Mouse (Mus musculus): ENCODE measurements around the gene Anks6. TPM values are rescaled to one million over a fixed set of nuclear protein-coding genes. Genes with fewer than 3 reads are reported as not detected.

Anks6 gene
- total and polyA plus RNA-seq, 3 experiments = not detected

GRCm38 (mm10) chr4:46973322-46973721, 83.9 kb downstream of the Anks6 start:
- in situ Hi-C loops (cut with MboI; ENCODE audit: low pct_ligation_motif_present, low pct_unique_long_range_greater_than_20kb, low sequenced_read_pairs) = no loop called here

GRCm38 (mm10) chr4:46967981-46968380, 89.2 kb downstream of the Anks6 start:
- Histone ChIP-seq H3K9ac (ENCODE audit: insufficient read depth, low read depth) (no peak overlapping the region), H3K4me1 (ENCODE audit: control insufficient read depth in 1 of 2, insufficient read depth in 2 of 2) (0 out of 4 replicates have a peak, but pooled peaks cover 0 to 2% of the 10 kb centered on the region in 2 experiments), H3K27me3 (replicated peaks) (peaks cover 58% of the 10 kb centered on the region), H3K4me2 (ENCODE audit: insufficient read depth, low read depth, poor library complexity, severe bottlenecking) (no peak overlapping the region), H3K27ac (ENCODE audit: insufficient read depth, low read depth) (no peak overlapping the region), H3K79me2 (replicated peaks; ENCODE audit: control insufficient read depth, extremely low read depth, insufficient read depth, poor library complexity, severe bottlenecking) (no peaks in the 10 kb centered on the region), H3K4me3 (replicated peaks in 1 of 3; ENCODE audit: low read depth in 2 of 3, low read length in 2 of 3, poor library complexity in 1 of 3) (no peak overlapping the region), H3K36me3 (replicated peaks in 1 of 2; ENCODE audit: control insufficient read depth in 1 of 2, insufficient read depth in 1 of 2, low read length in 1 of 2) (no peaks in the 10 kb centered on the region), H3K9me3 (replicated peaks; ENCODE audit: low read length) (peaks cover 3% of the 10 kb centered on the region)
- no peak for DNase-seq (ENCODE audit: extremely low read depth)
- dilution Hi-C loops (cut with MboI; ENCODE audit: extremely low pct_ligation_motif_present, extremely low pct_unique_long_range_greater_than_20kb, low sequenced_read_pairs) = no loop called here
- TF ChIP-seq ZMIZ1 (IDR thresholded peaks at IDR 0.05; ENCODE audit: low read depth, low read length) (no peak), MAX (IDR thresholded peaks at IDR 0.05; ENCODE audit: low read length) (no peak), USF1 (IDR thresholded peaks at IDR 0.05; ENCODE audit: low read depth, low read length) (no peak), POLR2AphosphoS2 (IDR thresholded peaks at IDR 0.05; ENCODE audit: low read depth, low read length) (no peak)
- in situ Hi-C loops (cut with MboI; ENCODE audit: low pct_ligation_motif_present, low pct_unique_long_range_greater_than_20kb, low sequenced_read_pairs) = no loop called here

More at GRCm38 (mm10) chr4:46973322-46973721, 83.9 kb downstream of the Anks6 start:
- Histone ChIP-seq H3K4me2 (ENCODE audit: insufficient read depth, low read depth, poor library complexity, severe bottlenecking) (no peak overlapping the region), H3K36me3 (replicated peaks in 1 of 2; ENCODE audit: control insufficient read depth in 1 of 2, insufficient read depth in 1 of 2, low read length in 1 of 2) (no peaks in the 10 kb centered on the region), H3K4me3 (replicated peaks in 1 of 3; ENCODE audit: low read depth in 2 of 3, low read length in 2 of 3, poor library complexity in 1 of 3) (no peak overlapping the region), H3K79me2 (replicated peaks; ENCODE audit: control insufficient read depth, extremely low read depth, insufficient read depth, poor library complexity, severe bottlenecking) (no peaks in the 10 kb centered on the region), H3K9me3 (replicated peaks; ENCODE audit: low read length) (no peaks in the 10 kb centered on the region), H3K27me3 (replicated peaks) (peaks cover 39% of the 10 kb centered on the region), H3K9ac (ENCODE audit: insufficient read depth, low read depth) (no peak overlapping the region), H3K27ac (ENCODE audit: insufficient read depth, low read depth) (no peak overlapping the region), H3K4me1 (ENCODE audit: control insufficient read depth in 1 of 2, insufficient read depth in 2 of 2) (0 out of 4 replicates have a peak, but pooled peaks cover 0 to 2% of the 10 kb centered on the region in 2 experiments)
- TF ChIP-seq MYC (IDR thresholded peaks at IDR 0.05; ENCODE audit: low read depth, low read length) = no peak
- no peak for TF ChIP-seq PAX5 (IDR thresholded peaks at IDR 0.05; ENCODE audit: low read length)
- TF ChIP-seq JUN (IDR thresholded peaks at IDR 0.05; ENCODE audit: insufficient read depth, low read depth, low read length) = no peak
- no peak for TF ChIP-seq EP300 (IDR thresholded peaks at IDR 0.05; ENCODE audit: low read length)
- no peak for TF ChIP-seq RCOR1 (conservative IDR thresholded peaks at IDR 0.05; ENCODE audit: low read depth, low read length)
- no peak for TF ChIP-seq ZC3H11A (IDR thresholded peaks at IDR 0.05; ENCODE audit: low read depth, low read length)
- dilution Hi-C loops (cut with MboI; ENCODE audit: extremely low pct_ligation_motif_present, extremely low pct_unique_long_range_greater_than_20kb, low sequenced_read_pairs) = no loop called here
- no peak for DNase-seq (ENCODE audit: extremely low read depth)

- in situ Hi-C loops (cut with MboI; ENCODE audit: low pct_ligation_motif_present, low pct_unique_long_range_greater_than_20kb, low sequenced_read_pairs) = no loop called here
These were observed 90.7 kb downstream of the Anks6 start for GRCm38 (mm10) chr4:46966551-46966950.

More at GRCm38 (mm10) chr4:46966551-46966950, 90.7 kb downstream of the Anks6 start:
- Histone ChIP-seq H3K36me3 (replicated peaks in 1 of 2; ENCODE audit: control insufficient read depth in 1 of 2, insufficient read depth in 1 of 2, low read length in 1 of 2) (no peaks in the 10 kb centered on the region), H3K9ac (ENCODE audit: insufficient read depth, low read depth) (no peak overlapping the region), H3K79me2 (replicated peaks; ENCODE audit: control insufficient read depth, extremely low read depth, insufficient read depth, poor library complexity, severe bottlenecking) (no peaks in the 10 kb centered on the region), H3K4me2 (ENCODE audit: insufficient read depth, low read depth, poor library complexity, severe bottlenecking) (no peak overlapping the region), H3K4me1 (ENCODE audit: control insufficient read depth in 1 of 2, insufficient read depth in 2 of 2) (no peaks in the 10 kb centered on the region), H3K4me3 (replicated peaks in 1 of 3; ENCODE audit: low read depth in 2 of 3, low read length in 2 of 3, poor library complexity in 1 of 3) (no peak overlapping the region), H3K27ac (ENCODE audit: insufficient read depth, low read depth) (no peak overlapping the region), H3K9me3 (replicated peaks; ENCODE audit: low read length) (peaks cover 3% of the 10 kb centered on the region), H3K27me3 (replicated peaks) (peaks cover 57% of the 10 kb centered on the region)
- dilution Hi-C loops (cut with MboI; ENCODE audit: extremely low pct_ligation_motif_present, extremely low pct_unique_long_range_greater_than_20kb, low sequenced_read_pairs) = no loop called here
- no peak for DNase-seq (ENCODE audit: extremely low read depth)
- TF ChIP-seq JUND (conservative IDR thresholded peaks at IDR 0.05; ENCODE audit: low read depth, low read length) = no peak
- TF ChIP-seq GABPA (IDR thresholded peaks at IDR 0.05; ENCODE audit: insufficient replicate concordance, low read depth, low read length) = no peak
- TF ChIP-seq HCFC1 (IDR thresholded peaks at IDR 0.05; ENCODE audit: low read depth, low read length) = no peak
- no peak for TF ChIP-seq CTCF (conservative IDR thresholded peaks at IDR 0.05 in 1 of 2, IDR thresholded peaks at IDR 0.05 in 1 of 2; ENCODE audit: low read depth in 2 of 2, low read length in 2 of 2)
- no peak for TF ChIP-seq MEF2A (IDR thresholded peaks at IDR 0.05; ENCODE audit: borderline replicate concordance, low read depth, low read length)
- no peak for TF ChIP-seq MAX (IDR thresholded peaks at IDR 0.05; ENCODE audit: low read length)
- TF ChIP-seq ZKSCAN1 (IDR thresholded peaks at IDR 0.05; ENCODE audit: borderline replicate concordance, low read depth, low read length) = no peak
- TF ChIP-seq NRF1 (IDR thresholded peaks at IDR 0.05; ENCODE audit: low read depth, low read length) = no peak
- TF ChIP-seq TBP (conservative IDR thresholded peaks at IDR 0.05; ENCODE audit: low read depth, low read length) = no peak

All from CH12.LX (cell line).